ENCODE assay signal across 8 mouse cellular contexts in genomic region chr1:95664969-95665702, GRCm38 (mm10). TPM values are rescaled to one million over a fixed set of nuclear protein-coding genes. Genes with fewer than 3 reads are reported as not detected.
A peak's percentile ranks its signal among the peaks of the same experiment; 100 is the strongest.
DNase-seq lines count a peak whose midpoint lies in the region; ATAC-seq lines count a peak whose summit lies in the region.

No protein-coding gene starts in this region.

- no peaks in the 10 kb centered on the region for H3K36me3 ChIP-seq in forebrain, embryonic 11.5 days (ENCODE audit: control insufficient read depth, insufficient read depth, low read length)
- no peaks in the 10 kb centered on the region for H3K36me3 ChIP-seq in hindbrain, embryonic 11.5 days (ENCODE audit: control insufficient read depth, insufficient read depth, low read length)
- H3K36me3 ChIP-seq in liver, embryonic 12.5 days, result no peaks in the 10 kb centered on the region
- H3K36me3 ChIP-seq in neural tube, embryonic 13.5 days, result no peaks in the 10 kb centered on the region

- no peaks in the 10 kb centered on the region for H3K9me3 ChIP-seq in forebrain, embryonic 11.5 days (ENCODE audit: control insufficient read depth, low read length)
- no peaks in the 10 kb centered on the region for H3K9me3 ChIP-seq in hindbrain, embryonic 11.5 days (ENCODE audit: control insufficient read depth, low read length)
- no peaks in the 10 kb centered on the region for H3K9me3 ChIP-seq in liver, embryonic 12.5 days (replicated peaks)
- no peaks in the 10 kb centered on the region for H3K9me3 ChIP-seq in neural tube, embryonic 13.5 days

- no peaks in the 10 kb centered on the region; the same call in 1 of the 2 replicates for H3K4me1 ChIP-seq in forebrain, embryonic 11.5 days (replicated peaks; ENCODE audit: control insufficient read depth, insufficient read depth, low read length)
- H3K4me1 ChIP-seq in hindbrain, embryonic 11.5 days (replicated peaks; ENCODE audit: control insufficient read depth, insufficient read depth, low read length), result peaks cover 2% of the 10 kb centered on the region; the same call in 1 of the 2 replicates
- H3K4me1 ChIP-seq in liver, embryonic 12.5 days, result peaks cover 24% of the 10 kb centered on the region
- peaks cover 38% of the 10 kb centered on the region for H3K4me1 ChIP-seq in neural tube, embryonic 13.5 days (replicated peaks)

- H3K9ac ChIP-seq in forebrain, embryonic 11.5 days (ENCODE audit: low read length), result peak overlapping the region; percentile 63
- H3K9ac ChIP-seq in hindbrain, embryonic 11.5 days (ENCODE audit: low read depth, low read length), result peak overlapping the region; percentile 61
- no peak overlapping the region for H3K9ac ChIP-seq in liver, embryonic 12.5 days
- H3K9ac ChIP-seq in neural tube, embryonic 13.5 days, result peak overlapping the region; percentile 75

- peak overlapping the region; percentile 76 for H3K4me2 ChIP-seq in forebrain, embryonic 11.5 days (ENCODE audit: low read depth, low read length, severe bottlenecking)
- H3K4me2 ChIP-seq in hindbrain, embryonic 11.5 days (replicated peaks; ENCODE audit: low read depth, low read length), result peak overlapping the region; percentile 82
- H3K4me2 ChIP-seq in liver, embryonic 12.5 days, result peak overlapping the region; percentile 77
- H3K4me2 ChIP-seq in neural tube, embryonic 13.5 days, result peak overlapping the region; percentile 80

- 15% methylated on average over 22 of the region's 22 CpGs for WGBS in forebrain, embryonic 11.5 days
- WGBS in hindbrain, embryonic 11.5 days, result 15% methylated on average over 22 of the region's 22 CpGs
- WGBS in liver, embryonic 12.5 days (ENCODE audit: insufficient replicate concordance), result 22% methylated on average over 22 of the region's 22 CpGs
- 12% methylated on average over 22 of the region's 22 CpGs for WGBS in neural tube, embryonic 13.5 days

- peak; percentile 7 for ATAC-seq in CD4-positive, CD25-positive, alpha-beta regulatory T cell, adult 4 months
- ATAC-seq in forebrain, embryonic 11.5 days (replicated peaks; ENCODE audit: low FRiP score), result peak; percentile 45
- ATAC-seq in hindbrain, embryonic 11.5 days (ENCODE audit: low FRiP score), result peak; percentile 26
- ATAC-seq in liver, embryonic 12.5 days, result no peak
- ATAC-seq in neural tube, embryonic 13.5 days (ENCODE audit: low read depth), result peak; percentile 42

- H3K4me3 ChIP-seq in forebrain, embryonic 11.5 days (ENCODE audit: low read depth, low read length), result peak overlapping the region; percentile 46
- peak overlapping the region; percentile 65 for H3K4me3 ChIP-seq in hindbrain, embryonic 11.5 days (ENCODE audit: low read depth, low read length)
- peak overlapping the region; percentile 58 for H3K4me3 ChIP-seq in liver, embryonic 12.5 days
- H3K4me3 ChIP-seq in neural tube, embryonic 13.5 days, result peak overlapping the region; percentile 65

- DNase-seq in adrenal gland, postnatal 10 days, result peak; percentile 8
- DNase-seq in adrenal gland, adult 18-20 months (ENCODE audit: low spot score in 2 of 2), result no peak
- peak; percentile 72 for DNase-seq in forebrain, embryonic 11.5 days (ENCODE audit: low spot score)
- peak; percentile 64 for DNase-seq in hindbrain, embryonic 11.5 days (ENCODE audit: low spot score)
- peak; percentile 73 for DNase-seq in thymus, postnatal 14 days

- peak overlapping the region; percentile 31; the same call in 1 of the 2 replicates for H3K27ac ChIP-seq in forebrain, embryonic 11.5 days (ENCODE audit: low read depth, low read length)
- peak overlapping the region; percentile 67 for H3K27ac ChIP-seq in hindbrain, embryonic 11.5 days (ENCODE audit: low read depth, low read length)
- no peak overlapping the region for H3K27ac ChIP-seq in liver, embryonic 12.5 days
- H3K27ac ChIP-seq in neural tube, embryonic 13.5 days (replicated peaks), result peak overlapping the region; percentile 84

- H3K27me3 ChIP-seq in forebrain, embryonic 11.5 days (ENCODE audit: control insufficient read depth, insufficient read depth, low read length), result no peaks in the 10 kb centered on the region
- H3K27me3 ChIP-seq in hindbrain, embryonic 11.5 days (ENCODE audit: control insufficient read depth, insufficient read depth, low read length), result no peaks in the 10 kb centered on the region
- peaks cover 27% of the 10 kb centered on the region for H3K27me3 ChIP-seq in liver, embryonic 12.5 days (replicated peaks)
- no peaks in the 10 kb centered on the region for H3K27me3 ChIP-seq in neural tube, embryonic 13.5 days

RNA-seq across cellular contexts. Expression of gene St8sia4, which starts 2.2 kb away (rescaled TPM):
- total RNA-seq in adrenal gland, postnatal 10 days (2021), result 10 to 100 TPM in 1 of 2 experiments, 1 to 10 TPM in 1; 6.4 to 10.9 TPM
- 1 to 10 TPM; 1.4 to 2.6 TPM for total RNA-seq in adrenal gland, adult 18-20 months (2021)
- 10 to 100 TPM; 50.7 to 56.5 TPM for polyA plus RNA-seq in CD4-positive, CD25-positive, alpha-beta regulatory T cell, adult 4 months (2017; shearing (Covaris generic))
- polyA plus RNA-seq in forebrain, embryonic 11.5 days (2014; fragmentation: Nextera tagmentation; extraction: Ambion mirVana), result 12.1 and 15.2 TPM in 2 replicates
- 21.0 and 23.9 TPM in 2 replicates for polyA plus RNA-seq in hindbrain, embryonic 11.5 days (2014; fragmentation: Nextera tagmentation; extraction: Ambion mirVana)
- polyA plus RNA-seq in liver, embryonic 12.5 days (2016; fragmentation: Nextera tagmentation; extraction: Ambion mirVana), result 2.1 and 2.4 TPM in 2 replicates
- polyA plus RNA-seq in neural tube, embryonic 13.5 days (2015; fragmentation: Nextera tagmentation; extraction: Ambion mirVana), result 27.5 and 32.3 TPM in 2 replicates

Comparison
In these comparisons a context has a peak if more than half of its experiments do, and no peak if none do; other contexts are left out.
1. DNase-seq: peak in adrenal gland, postnatal 10 days (single experiment), forebrain, embryonic 11.5 days (single experiment), hindbrain, embryonic 11.5 days (single experiment) and thymus, postnatal 14 days (single experiment); none in adrenal gland, adult 18-20 months (0 of 2).
2. Peak in every context shown above with its lines, with median percentiles within 50 percentile points of each other: H3K4me2 ChIP-seq and H3K4me3 ChIP-seq.